ENCODE assay signal across 9 mouse cellular contexts in genomic region chr8:124831531-124831930, GRCm38 (mm10).
"Had no signal": no experiment of that assay in that cellular context is flagged by ENCODE, and none has a peak within 500 bp of the region (broad histone marks: within the 10 kb centered on the region; RNA-seq: fewer than 3 reads in every experiment).

No protein-coding gene starts in this region.

- DNase-seq: kidney, postnatal 25 days; layer of hippocampus, adult 9-11 months; layer of hippocampus, postnatal 36 days; lung, embryonic 14.5 days; lung, postnatal 10 days; retina, postnatal 1 day; right cerebral cortex, postnatal 4 days; spleen, adult 18-20 months; thymus, postnatal 36 days had no signal
